ENCODE assay signal across 8 mouse cellular contexts in genomic region chr4:144404456-144405086, GRCm38 (mm10). TPM values are rescaled to one million over a fixed set of nuclear protein-coding genes. Genes with fewer than 3 reads are reported as not detected.
A peak's percentile ranks its signal among the peaks of the same experiment; 100 is the strongest.
DNase-seq lines count a peak whose midpoint lies in the region; ATAC-seq and TF ChIP-seq lines count a peak whose summit lies in the region.

No protein-coding gene starts in this region.

- no peak for TF ChIP-seq CTCF in E14TG2a.4 (conservative IDR thresholded peaks at IDR 0.05; ENCODE audit: low read length)

- H3K36me3 ChIP-seq in E14TG2a.4 (ENCODE audit: insufficient read depth, low read length), result no peaks in the 10 kb centered on the region
- no peaks in the 10 kb centered on the region for H3K36me3 ChIP-seq in hindbrain, embryonic 11.5 days (ENCODE audit: control insufficient read depth, insufficient read depth, low read length)
- H3K36me3 ChIP-seq in limb, embryonic 12.5 days, result no peaks in the 10 kb centered on the region
- no peaks in the 10 kb centered on the region for H3K36me3 ChIP-seq in midbrain, embryonic 12.5 days

- 8% methylated on average over 15 of the region's 17 CpGs for WGBS in hindbrain, embryonic 11.5 days
- WGBS in limb, embryonic 12.5 days, result 5% methylated on average over 17 of the region's 17 CpGs
- 12% methylated on average over 17 of the region's 17 CpGs for WGBS in midbrain, embryonic 12.5 days

- H3K9ac ChIP-seq in hindbrain, embryonic 11.5 days (ENCODE audit: low read depth, low read length), result no peak overlapping the region
- H3K9ac ChIP-seq in limb, embryonic 12.5 days (replicated peaks), result no peak overlapping the region; the same call in 1 of the 2 replicates
- no peak overlapping the region for H3K9ac ChIP-seq in midbrain, embryonic 12.5 days (replicated peaks)

- peak; percentile 23 for DNase-seq in embryo, embryonic 11.5 days (ENCODE audit: low read depth, low spot score)
- peak; percentile 31 for DNase-seq in hindbrain, embryonic 11.5 days (ENCODE audit: low spot score)
- peak; percentile 60 to 66 for DNase-seq in urinary bladder, postnatal 4 days (ENCODE audit: low spot score in 2 of 2)
- DNase-seq in layer of hippocampus, adult 18-20 months (ENCODE audit: low spot score in 2 of 2), result no peak
- DNase-seq in left cerebral cortex, postnatal 14 days (ENCODE audit: low spot score in 2 of 2), result no peak

- H3K27me3 ChIP-seq in E14TG2a.4 (ENCODE audit: insufficient read depth, low read length), result no peaks in the 10 kb centered on the region
- no peaks in the 10 kb centered on the region for H3K27me3 ChIP-seq in hindbrain, embryonic 11.5 days (ENCODE audit: control insufficient read depth, insufficient read depth, low read length)
- H3K27me3 ChIP-seq in limb, embryonic 12.5 days, result no peaks in the 10 kb centered on the region
- no peaks in the 10 kb centered on the region for H3K27me3 ChIP-seq in midbrain, embryonic 12.5 days

- no peaks in the 10 kb centered on the region for H3K9me3 ChIP-seq in E14TG2a.4 (ENCODE audit: low read length)
- no peaks in the 10 kb centered on the region for H3K9me3 ChIP-seq in hindbrain, embryonic 11.5 days (ENCODE audit: control insufficient read depth, low read length)
- H3K9me3 ChIP-seq in limb, embryonic 12.5 days, result no peaks in the 10 kb centered on the region
- 0 out of 2 replicates have a peak, but pooled peaks cover 9% of the 10 kb centered on the region for H3K9me3 ChIP-seq in midbrain, embryonic 12.5 days

- intact Hi-C loops in left cerebral cortex, postnatal 14 days (cut with DNase I), result no loop called here

- H3K27ac ChIP-seq in hindbrain, embryonic 11.5 days (ENCODE audit: low read depth, low read length), result no peak overlapping the region
- peak overlapping the region; percentile 70; the same call in 1 of the 2 replicates for H3K27ac ChIP-seq in limb, embryonic 12.5 days
- H3K27ac ChIP-seq in midbrain, embryonic 12.5 days (replicated peaks), result no peak overlapping the region

- peak; percentile 54; the same call in 1 of the 2 replicates for ATAC-seq in hindbrain, embryonic 11.5 days (ENCODE audit: low FRiP score)
- ATAC-seq in limb, embryonic 12.5 days (ENCODE audit: insufficient number of reproducible peaks, insufficient read depth, low FRiP score, low TSS enrichment, low read depth), result peak; percentile 88
- ATAC-seq in midbrain, embryonic 12.5 days (ENCODE audit: low FRiP score, low read depth), result 0 out of 2 replicates have a peak, but pooled peaks have one; percentile 19

- H3K4me2 ChIP-seq in hindbrain, embryonic 11.5 days (replicated peaks; ENCODE audit: low read depth, low read length), result peak overlapping the region; percentile 26
- H3K4me2 ChIP-seq in limb, embryonic 12.5 days, result peak overlapping the region; percentile 52
- H3K4me2 ChIP-seq in midbrain, embryonic 12.5 days (replicated peaks), result peak overlapping the region; percentile 29

- peak overlapping the region; percentile 75 for H3K4me3 ChIP-seq in E14TG2a.4 (replicated peaks; ENCODE audit: low read length)
- H3K4me3 ChIP-seq in hindbrain, embryonic 11.5 days (ENCODE audit: low read depth, low read length), result 0 out of 2 replicates have a peak overlapping the region, but pooled peaks have one; percentile 16
- H3K4me3 ChIP-seq in limb, embryonic 12.5 days (replicated peaks), result peak overlapping the region; percentile 36
- H3K4me3 ChIP-seq in midbrain, embryonic 12.5 days, result no peak overlapping the region

- H3K4me1 ChIP-seq in E14TG2a.4 (replicated peaks; ENCODE audit: low read depth, low read length), result peaks cover 78% of the 10 kb centered on the region
- H3K4me1 ChIP-seq in hindbrain, embryonic 11.5 days (replicated peaks; ENCODE audit: control insufficient read depth, insufficient read depth, low read length), result no peaks in the 10 kb centered on the region
- H3K4me1 ChIP-seq in limb, embryonic 12.5 days (replicated peaks), result no peaks in the 10 kb centered on the region
- no peaks in the 10 kb centered on the region for H3K4me1 ChIP-seq in midbrain, embryonic 12.5 days

RNA-seq across cellular contexts. Expression of gene Pramef12, which starts 3.7 kb away (rescaled TPM):
- polyA plus RNA-seq in hindbrain, embryonic 11.5 days (2014; fragmentation: Nextera tagmentation; extraction: Ambion mirVana), result 0.12 TPM in 1 of 2 replicates, not detected in the other
- 0.14 and 0.26 TPM in 2 replicates for polyA plus RNA-seq in limb, embryonic 12.5 days (2016; fragmentation: Nextera tagmentation; extraction: Ambion mirVana)
- not detected in 2 replicates for polyA plus RNA-seq in midbrain, embryonic 12.5 days (2016; fragmentation: Nextera tagmentation; extraction: Ambion mirVana)
- total RNA-seq in layer of hippocampus, adult 18-20 months (2021), result not detected
- not detected for total RNA-seq in left cerebral cortex, postnatal 14 days (2021)

RNA-seq across cellular contexts. Expression of gene Pramef20, which starts 26.8 kb away (rescaled TPM):
- polyA plus RNA-seq in hindbrain, embryonic 11.5 days (2014; fragmentation: Nextera tagmentation; extraction: Ambion mirVana), result not detected in 2 replicates
- polyA plus RNA-seq in limb, embryonic 12.5 days (2016; fragmentation: Nextera tagmentation; extraction: Ambion mirVana), result not detected in 2 replicates
- not detected in 2 replicates for polyA plus RNA-seq in midbrain, embryonic 12.5 days (2016; fragmentation: Nextera tagmentation; extraction: Ambion mirVana)
- total RNA-seq in layer of hippocampus, adult 18-20 months (2021), result not detected
- total RNA-seq in left cerebral cortex, postnatal 14 days (2021), result not detected

RNA-seq across cellular contexts. Expression of gene 1700012P22Rik, which starts 34.0 kb away (rescaled TPM):
- polyA plus RNA-seq in hindbrain, embryonic 11.5 days (2014; fragmentation: Nextera tagmentation; extraction: Ambion mirVana), result 0.21 and 0.29 TPM in 2 replicates
- not detected in 2 replicates for polyA plus RNA-seq in limb, embryonic 12.5 days (2016; fragmentation: Nextera tagmentation; extraction: Ambion mirVana)
- not detected in 2 replicates for polyA plus RNA-seq in midbrain, embryonic 12.5 days (2016; fragmentation: Nextera tagmentation; extraction: Ambion mirVana)
- total RNA-seq in layer of hippocampus, adult 18-20 months (2021), result not detected
- not detected for total RNA-seq in left cerebral cortex, postnatal 14 days (2021)

RNA-seq across cellular contexts. Expression of gene Gm13119, which starts 46.8 kb away (rescaled TPM):
- not detected in 2 replicates for polyA plus RNA-seq in hindbrain, embryonic 11.5 days (2014; fragmentation: Nextera tagmentation; extraction: Ambion mirVana)
- not detected in 2 replicates for polyA plus RNA-seq in limb, embryonic 12.5 days (2016; fragmentation: Nextera tagmentation; extraction: Ambion mirVana)
- not detected in 2 replicates for polyA plus RNA-seq in midbrain, embryonic 12.5 days (2016; fragmentation: Nextera tagmentation; extraction: Ambion mirVana)
- not detected for total RNA-seq in layer of hippocampus, adult 18-20 months (2021)
- total RNA-seq in left cerebral cortex, postnatal 14 days (2021), result not detected

RNA-seq across cellular contexts. Expression of gene Gm9944, which starts 48.5 kb away (rescaled TPM):
- polyA plus RNA-seq in hindbrain, embryonic 11.5 days (2014; fragmentation: Nextera tagmentation; extraction: Ambion mirVana), result not detected in 2 replicates
- polyA plus RNA-seq in limb, embryonic 12.5 days (2016; fragmentation: Nextera tagmentation; extraction: Ambion mirVana), result not detected in 2 replicates
- not detected in 2 replicates for polyA plus RNA-seq in midbrain, embryonic 12.5 days (2016; fragmentation: Nextera tagmentation; extraction: Ambion mirVana)
- not detected for total RNA-seq in layer of hippocampus, adult 18-20 months (2021)
- not detected for total RNA-seq in left cerebral cortex, postnatal 14 days (2021)

Comparison
In these comparisons a context has a peak if more than half of its experiments do, and no peak if none do; other contexts are left out.
1. DNase-seq: peak in embryo, embryonic 11.5 days (single experiment), hindbrain, embryonic 11.5 days (single experiment) and urinary bladder, postnatal 4 days (2 of 2); none in layer of hippocampus, adult 18-20 months (0 of 2) and left cerebral cortex, postnatal 14 days (0 of 2).
2. ATAC-seq: peak in every context shown above with its lines; median percentile 88 in limb, embryonic 12.5 days; 54 in hindbrain, embryonic 11.5 days; 19 in midbrain, embryonic 12.5 days.
3. Peak in every context shown above with its lines, with median percentiles within 50 percentile points of each other: H3K4me2 ChIP-seq.